Mouse (Mus musculus) liver, adult (tissue): ENCODE measurements around the gene Gm21725.
"Not testable (repeated sequence)": the region's sequence is repeated elsewhere in the genome, so short reads cannot be mapped to it uniquely, and the experiment has no call there.

Experiments
- GATA4 ChIP-seq: IDR thresholded peaks from 2 replicates; pipeline ENCODE4 v1.6.1; 2014; ENCODE audit warnings: mild to moderate bottlenecking, low read length; ENCODE audit not compliant: insufficient replicate concordance

The Gm21725 gene

DNA sequence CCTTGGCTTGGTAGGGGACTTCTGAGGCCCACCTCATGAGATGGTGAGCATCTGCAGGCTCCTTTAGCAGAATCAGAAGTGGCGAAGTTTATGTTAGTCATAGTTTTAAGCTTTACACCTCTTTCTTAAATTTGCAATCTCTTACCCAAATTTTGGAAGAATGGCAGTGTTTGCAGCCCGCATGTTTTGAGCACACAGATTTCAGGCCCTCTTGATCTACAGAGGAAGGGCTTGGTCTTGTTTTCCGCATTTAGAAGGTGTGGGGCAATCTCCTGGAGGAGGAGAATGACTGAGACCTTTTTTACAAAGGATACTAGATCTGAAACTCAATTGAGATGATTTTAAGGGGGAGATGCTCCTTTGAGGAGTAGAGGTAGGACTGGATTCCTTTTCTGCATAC is at the start of gene Gm21725:
TSS of gene Gm21725 (minus strand) at position 101 of the 400 bp plus-strand sequence.
- not testable (repeated sequence) for TF ChIP-seq GATA4
